Mouse (Mus musculus) intestine, embryonic 14.5 days (tissue): ENCODE data around the gene Adamtsl1. TPM values are rescaled to one million over a fixed set of nuclear protein-coding genes. Genes with fewer than 3 reads are reported as not detected.

ENCODE experiments used
- ATAC-seq: fragments of 200-750 bp; cut with Nextera tagmentation; replicated peaks from 2 replicates; pipeline ENCODE4 v1.8.0; 2017; ENCODE audit warnings: low read depth, moderate number of reproducible peaks, moderate TSS enrichment, moderate library complexity; ENCODE audit not compliant: low FRiP score, low TSS enrichment
- DNase-seq: peaks from one replicate; pipeline ENCODE4 v3.0.0-alpha.2; 2018; ENCODE audit warnings: low spot score
- H3K27ac ChIP-seq: fragments of 300-500 bp; sonication (generic); 2 replicates; pipeline ENCODE4 v1.5.1; 2014; ENCODE audit warnings: low read depth, mild to moderate bottlenecking, control low read depth
- H3K27me3 ChIP-seq: fragments of 300-500 bp; sonication (generic); replicated peaks from 2 replicates; pipeline ENCODE4 v1.6.1; 2014; ENCODE audit warnings: low read length, control low read depth; ENCODE audit not compliant: control insufficient read depth, insufficient read depth
- H3K36me3 ChIP-seq: fragments of 300-500 bp; sonication (generic); 2 replicates; pipeline ENCODE4 v1.6.1; 2014; ENCODE audit warnings: low read length, control low read depth; ENCODE audit not compliant: control insufficient read depth, insufficient read depth
- H3K4me1 ChIP-seq: fragments of 300-500 bp; sonication (generic); replicated peaks from 2 replicates; pipeline ENCODE4 v1.6.1; 2014; ENCODE audit warnings: low read length, control low read depth, mixed read lengths; ENCODE audit not compliant: control insufficient read depth, insufficient read depth
- H3K4me2 ChIP-seq: fragments of 300-500 bp; sonication (generic); 2 replicates; pipeline ENCODE4 v1.6.1; 2014; ENCODE audit warnings: low read length
- H3K4me3 ChIP-seq: fragments of 300-500 bp; sonication (generic); 2 replicates; pipeline ENCODE4 v1.5.1; 2014; ENCODE audit warnings: low read depth, low read length, control low read depth, mixed read lengths
- H3K9ac ChIP-seq: fragments of 300-500 bp; sonication (generic); 2 replicates; pipeline ENCODE4 v1.6.1; 2014; ENCODE audit warnings: mild to moderate bottlenecking, low read length
- H3K9me3 ChIP-seq: fragments of 300-500 bp; sonication (generic); 2 replicates; pipeline ENCODE4 v1.6.1; 2016; ENCODE audit warnings: low read length, control low read depth; ENCODE audit not compliant: control insufficient read depth
- WGBS: fragments of 180-500 bp; shearing (Covaris S2); extraction: QIAGEN DNeasy Blood & Tissue Kit; methylation state at CpG from one replicate; pipeline ENCODE4 v1.1.7; 2014; 5-methylcytosine and 5-hydroxymethylcytosine counted together
- polyA plus RNA-seq: library from polyadenylated mRNA; unstranded; fragments of >200 nt; fragmentation: Nextera tagmentation; extraction: Ambion mirVana; gene quantifications from 2 replicates; pipeline ENCODE4 v1.2.1, GENCODE M21; 2014

Adamtsl1 gene
- polyA plus RNA-seq, 1 experiment from 2014 or later, result 12.4 TPM

- DNase-seq (no peak), ATAC-seq (no peak)
- H3K9me3 ChIP-seq, result no peaks in the 10 kb centered on the region
- peaks cover 5% of the 10 kb centered on the region; the same call in 1 of the 2 replicates for H3K4me1 ChIP-seq
- no peak overlapping the region for H3K4me3 ChIP-seq
- no peaks in the 10 kb centered on the region for H3K27me3 ChIP-seq
- H3K27ac ChIP-seq, result no peak overlapping the region
- WGBS, result 83% methylated on average over 1 of the region's 1 CpGs
- H3K4me2 ChIP-seq, result no peak overlapping the region
- H3K9ac ChIP-seq, result no peak overlapping the region
- no peaks in the 10 kb centered on the region for H3K36me3 ChIP-seq
Observed at GRCm38 (mm10) chr4:85743427-85743826, 229.5 kb downstream of the Adamtsl1 start.

DNA sequence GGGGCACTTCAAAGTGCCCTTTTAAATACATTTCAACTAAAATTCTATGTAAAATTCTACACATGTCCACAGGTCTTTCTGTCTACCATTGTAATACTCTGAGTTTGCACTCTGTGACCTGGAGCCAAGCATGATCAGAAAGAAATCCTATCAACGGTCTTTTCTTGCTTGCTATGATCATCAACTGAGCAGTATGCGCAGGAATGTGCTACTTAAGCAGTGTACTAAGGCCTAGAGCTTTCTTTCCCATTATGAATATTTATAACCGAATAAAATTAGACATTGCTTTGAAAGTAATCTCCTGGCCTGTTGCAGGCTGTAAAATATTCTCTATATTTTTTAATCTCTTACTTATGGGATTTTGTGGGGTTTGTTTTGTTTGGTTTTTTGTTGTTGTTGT, 248.7 kb downstream of the Adamtsl1 start:
- Histone ChIP-seq H3K9ac (no peak overlapping the region), H3K27me3 (no peaks in the 10 kb centered on the region), H3K4me2 (no peak overlapping the region), H3K27ac (no peak overlapping the region), H3K4me1 (no peaks in the 10 kb centered on the region), H3K36me3 (no peaks in the 10 kb centered on the region), H3K4me3 (no peak overlapping the region), H3K9me3 (no peaks in the 10 kb centered on the region)
- no peak for DNase-seq
- 92% methylated on average over 3 of the region's 3 CpGs for WGBS
- ATAC-seq, result no peak

GRCm38 (mm10) chr4:85763161-85764014, 249.4 kb downstream of the Adamtsl1 start:
- Histone ChIP-seq H3K4me2 (no peak overlapping the region), H3K27me3 (no peaks in the 10 kb centered on the region), H3K27ac (no peak overlapping the region), H3K36me3 (no peaks in the 10 kb centered on the region), H3K9me3 (no peaks in the 10 kb centered on the region), H3K4me3 (no peak overlapping the region), H3K4me1 (peaks cover 4% of the 10 kb centered on the region; the same call in 1 of the 2 replicates), H3K9ac (no peak overlapping the region)
- WGBS, result 81% methylated on average over 5 of the region's 5 CpGs
- ATAC-seq (no peak), DNase-seq (no peak)

GRCm38 (mm10) chr4:85764015-85764450, 250.1 kb downstream of the Adamtsl1 start:
- H3K4me1 ChIP-seq, result peaks cover 4% of the 10 kb centered on the region; the same call in 1 of the 2 replicates
- H3K9ac ChIP-seq, result no peak overlapping the region
- H3K27ac ChIP-seq, result no peak overlapping the region
- H3K36me3 ChIP-seq, result no peaks in the 10 kb centered on the region
- 79% methylated on average over 14 of the region's 14 CpGs for WGBS
- H3K4me2 ChIP-seq, result no peak overlapping the region
- no peak for ATAC-seq
- no peak for DNase-seq
- H3K4me3 ChIP-seq, result no peak overlapping the region
- no peaks in the 10 kb centered on the region for H3K27me3 ChIP-seq
- H3K9me3 ChIP-seq, result no peaks in the 10 kb centered on the region

DNA sequence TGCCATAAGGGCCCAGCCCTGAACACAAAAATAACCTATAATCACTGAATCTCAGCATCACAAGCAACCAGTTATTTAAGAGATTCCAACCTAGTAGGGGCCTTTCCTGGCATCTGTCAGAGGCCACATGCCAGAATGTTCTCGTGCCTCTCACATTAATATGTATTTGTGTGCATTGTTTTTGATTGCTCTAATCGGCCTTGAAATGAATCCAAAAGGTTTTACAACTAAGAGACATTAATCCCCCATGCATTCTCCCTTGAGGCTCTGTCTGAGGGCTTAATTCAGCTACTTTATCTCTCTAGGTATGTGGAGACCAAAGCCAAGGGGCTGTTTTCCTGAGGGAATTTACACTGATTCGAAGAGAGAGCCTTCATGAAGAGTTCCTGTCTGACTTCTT, 250.5 kb downstream of the Adamtsl1 start:
- Histone ChIP-seq H3K4me1 (peaks cover 4% of the 10 kb centered on the region; the same call in 1 of the 2 replicates), H3K27me3 (no peaks in the 10 kb centered on the region), H3K36me3 (no peaks in the 10 kb centered on the region), H3K9ac (no peak overlapping the region), H3K9me3 (no peaks in the 10 kb centered on the region), H3K4me3 (no peak overlapping the region), H3K4me2 (no peak overlapping the region), H3K27ac (no peak overlapping the region)
- no peak for DNase-seq
- no peak for ATAC-seq
- WGBS, result 71% methylated on average over 3 of the region's 3 CpGs

DNA sequence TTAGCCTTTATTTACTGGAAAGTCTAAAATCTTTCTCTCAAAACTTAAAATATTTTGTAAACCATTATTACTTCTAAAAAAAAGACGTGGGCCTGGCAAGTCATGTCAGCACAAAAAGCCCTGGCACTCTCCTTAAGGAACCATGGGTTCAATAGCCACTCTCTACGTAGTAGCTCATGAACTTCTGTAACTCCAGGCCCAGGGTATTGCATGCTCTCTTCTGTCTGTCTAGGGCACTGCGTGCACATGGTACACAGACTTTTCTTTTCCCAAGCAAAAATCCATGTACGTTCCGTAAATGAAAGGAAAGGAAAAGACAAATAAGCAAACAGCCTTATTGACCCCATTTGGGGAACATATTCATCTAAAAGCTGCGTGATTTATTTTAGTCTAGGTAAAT, 253.7 kb downstream of the Adamtsl1 start:
- H3K27ac ChIP-seq, result no peak overlapping the region
- H3K4me3 ChIP-seq, result no peak overlapping the region
- peaks cover 4% of the 10 kb centered on the region; the same call in 1 of the 2 replicates for H3K4me1 ChIP-seq
- H3K4me2 ChIP-seq, result no peak overlapping the region
- no peaks in the 10 kb centered on the region for H3K9me3 ChIP-seq
- no peak overlapping the region for H3K9ac ChIP-seq
- no peak for DNase-seq
- H3K27me3 ChIP-seq, result no peaks in the 10 kb centered on the region
- WGBS, result 70% methylated on average over 6 of the region's 6 CpGs
- no peak for ATAC-seq
- H3K36me3 ChIP-seq, result no peaks in the 10 kb centered on the region

- H3K36me3 ChIP-seq, result no peaks in the 10 kb centered on the region
- WGBS, result 39% methylated on average over 5 of the region's 5 CpGs
- ATAC-seq (no peak), DNase-seq (no peak)
- H3K27ac ChIP-seq, result no peak overlapping the region
- no peaks in the 10 kb centered on the region for H3K27me3 ChIP-seq
- H3K9me3 ChIP-seq, result no peaks in the 10 kb centered on the region
- peaks cover 4% of the 10 kb centered on the region; the same call in 1 of the 2 replicates for H3K4me1 ChIP-seq
- no peak overlapping the region for H3K4me3 ChIP-seq
- no peak overlapping the region for H3K4me2 ChIP-seq
- no peak overlapping the region for H3K9ac ChIP-seq
Observed at GRCm38 (mm10) chr4:85768107-85768506, 254.1 kb downstream of the Adamtsl1 start.

- 64% methylated on average over 5 of the region's 5 CpGs for WGBS
- DNase-seq, result no peak
- Histone ChIP-seq H3K4me1 (no peaks in the 10 kb centered on the region), H3K9me3 (no peaks in the 10 kb centered on the region), H3K36me3 (no peaks in the 10 kb centered on the region), H3K9ac (no peak overlapping the region), H3K4me2 (no peak overlapping the region), H3K27ac (no peak overlapping the region), H3K27me3 (no peaks in the 10 kb centered on the region), H3K4me3 (no peak overlapping the region)
- no peak for ATAC-seq
Observed at GRCm38 (mm10) chr4:85782511-85782910, 268.5 kb downstream of the Adamtsl1 start.
